Mouse (Mus musculus): ENCODE measurements around the gene 6030408B16Rik.

GRCm38 (mm10) chr15:101320010-101320617, 27.1 kb downstream of the 6030408B16Rik start:
- TF ChIP-seq CTCF (conservative IDR thresholded peaks at IDR 0.05; ENCODE audit: insufficient read depth, insufficient read length, low read depth, low read length) (no peak), POLR2A (IDR thresholded peaks at IDR 0.05; ENCODE audit: low read depth, low read length) (no peak)

Measured in kidney, adult 2 months (tissue).